Mouse (Mus musculus) WW6 (cell line): Measurements from ENCODE around the gene Ano4.

Experiments used
- DNase-seq: peaks from one replicate; pipeline ENCODE4 v3.0.0-alpha.2; 2013; ENCODE audit warnings: low read depth, low spot score

Ano4 gene

DNA sequence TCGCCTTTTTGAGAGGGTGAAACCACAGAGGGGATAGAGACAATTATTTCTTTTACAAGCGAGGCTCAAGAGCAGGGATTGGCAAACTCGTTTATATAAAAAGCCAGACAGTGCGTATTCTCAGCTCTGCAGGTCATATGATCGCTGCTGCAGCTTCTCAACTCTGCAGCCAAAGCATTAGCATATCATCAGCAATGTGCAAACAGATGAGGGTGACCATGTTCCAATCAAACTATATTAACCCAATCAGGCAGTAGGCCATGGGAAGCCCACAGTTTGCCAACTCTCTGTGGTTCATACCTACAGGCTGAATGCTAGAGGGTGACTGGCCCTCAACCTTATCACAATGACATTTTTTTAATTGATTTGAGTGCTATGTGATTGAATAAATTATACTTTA lies 64.2 kb downstream of the Ano4 start:
- no peak for DNase-seq

DNA sequence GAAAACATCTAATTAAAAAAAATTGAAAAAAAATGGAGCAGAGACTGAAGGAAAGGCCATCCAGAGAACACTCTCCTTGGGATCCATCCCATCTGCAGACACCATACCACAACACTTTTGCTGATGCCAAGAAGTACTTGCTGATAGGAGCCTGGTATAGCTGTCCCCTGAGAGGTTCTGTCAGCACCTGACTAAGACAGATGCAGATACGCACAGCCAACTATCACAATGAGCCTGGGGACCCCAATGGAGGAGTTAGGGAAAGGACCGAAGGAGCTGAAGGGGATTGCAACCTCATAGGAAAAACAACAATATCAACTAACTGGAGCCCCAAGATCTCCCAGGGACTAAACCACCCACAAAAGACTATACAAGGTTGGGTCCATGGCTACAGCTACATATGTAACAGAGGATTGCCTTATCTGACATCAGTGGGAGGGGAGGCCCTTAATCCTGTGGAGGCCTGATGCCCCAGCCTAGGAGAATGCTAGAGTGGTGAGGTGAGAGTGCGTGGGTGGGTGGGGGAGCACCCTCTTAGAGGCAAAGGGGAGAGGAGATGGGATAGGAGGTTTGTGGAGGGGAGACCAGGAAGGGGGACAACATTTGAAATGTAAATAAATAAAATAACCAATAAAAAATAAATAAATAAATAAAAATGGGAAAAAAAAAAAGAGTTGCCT lies 71.4 kb downstream of the Ano4 start:
- DNase-seq = no peak

DNA sequence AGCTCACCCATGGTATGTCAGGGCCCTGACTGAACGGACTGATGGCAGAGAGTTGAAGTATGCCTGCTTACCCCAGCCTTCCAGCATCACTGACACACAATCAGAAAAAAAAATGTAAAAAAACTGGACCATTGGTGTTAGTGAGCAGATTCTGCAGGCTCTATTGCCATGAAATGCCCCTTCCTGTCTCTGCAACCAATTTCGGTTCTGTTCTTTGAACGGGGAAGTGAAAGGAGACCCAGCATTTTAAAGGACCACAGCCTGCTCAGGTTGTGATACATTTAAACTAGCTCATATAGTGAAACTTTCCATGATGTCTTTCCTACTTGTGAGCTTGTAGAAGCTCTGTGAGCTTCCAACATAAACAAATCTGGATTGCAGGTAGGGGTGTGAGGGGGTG lies 77.2 kb downstream of the Ano4 start:
- no peak for DNase-seq

DNA sequence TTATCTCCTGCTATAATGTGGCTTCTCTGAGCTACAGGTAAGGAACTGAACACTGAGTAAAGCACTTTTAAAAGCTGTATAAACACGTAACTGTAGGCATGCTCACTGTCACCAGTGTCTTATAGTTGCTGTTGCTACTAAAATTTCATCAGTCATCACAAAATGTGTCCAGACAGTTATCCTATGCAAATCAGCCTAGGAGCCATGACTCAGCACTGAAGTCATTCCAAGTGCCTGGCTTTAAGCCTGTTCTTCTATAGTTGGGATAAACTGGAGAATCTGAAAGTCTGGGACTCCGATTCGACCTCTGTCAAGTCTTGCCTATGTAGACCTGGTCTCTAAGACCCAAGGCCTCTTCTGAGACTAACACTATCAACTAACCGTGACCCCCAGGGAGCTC lies 81.2 kb downstream of the Ano4 start:
- no peak for DNase-seq

DNA sequence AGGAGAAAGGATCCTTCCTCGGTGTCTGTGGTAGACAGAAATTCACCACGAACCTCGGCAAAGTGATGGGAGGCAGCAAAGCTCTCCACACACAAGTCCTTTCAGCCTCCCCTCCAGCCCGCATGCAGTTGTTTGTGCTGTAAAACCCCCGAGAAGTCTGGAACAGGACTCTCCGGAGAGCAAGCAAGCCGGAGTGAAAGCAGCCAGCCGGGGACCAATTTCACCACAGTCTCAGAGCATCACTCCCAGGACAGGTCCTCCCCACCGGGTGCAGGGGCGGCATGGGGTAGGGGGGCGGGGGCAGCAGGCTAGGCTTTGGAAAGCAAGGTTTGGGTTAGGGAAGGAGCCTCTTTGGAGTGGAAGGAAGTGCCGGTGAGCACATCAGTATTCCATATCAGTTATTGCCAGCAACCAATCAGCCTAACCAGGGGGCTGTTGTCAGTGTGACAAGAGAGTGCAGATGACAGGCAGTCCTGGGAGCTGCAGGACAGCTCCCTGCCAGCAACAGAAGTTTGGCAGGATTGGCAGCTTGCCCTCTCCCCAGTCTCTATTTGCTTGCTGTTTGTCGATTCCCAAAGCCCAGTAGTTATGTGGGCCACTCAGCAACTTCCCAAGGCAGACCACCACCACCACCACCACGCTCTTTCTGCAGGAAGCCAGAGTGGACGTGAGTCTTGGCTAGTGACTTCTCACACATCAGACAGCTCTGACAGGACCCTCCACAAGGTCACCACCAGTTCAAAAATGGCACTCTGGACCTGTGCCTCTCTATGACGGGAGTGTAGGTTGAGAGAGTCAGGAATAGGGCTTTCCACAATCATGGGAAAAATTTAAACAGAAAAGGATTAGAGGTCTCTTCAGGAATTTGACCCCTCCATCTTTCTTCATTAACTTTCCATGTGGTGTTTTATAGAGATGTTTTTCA lies 86.8 kb downstream of the Ano4 start:
- DNase-seq = no peak

DNA sequence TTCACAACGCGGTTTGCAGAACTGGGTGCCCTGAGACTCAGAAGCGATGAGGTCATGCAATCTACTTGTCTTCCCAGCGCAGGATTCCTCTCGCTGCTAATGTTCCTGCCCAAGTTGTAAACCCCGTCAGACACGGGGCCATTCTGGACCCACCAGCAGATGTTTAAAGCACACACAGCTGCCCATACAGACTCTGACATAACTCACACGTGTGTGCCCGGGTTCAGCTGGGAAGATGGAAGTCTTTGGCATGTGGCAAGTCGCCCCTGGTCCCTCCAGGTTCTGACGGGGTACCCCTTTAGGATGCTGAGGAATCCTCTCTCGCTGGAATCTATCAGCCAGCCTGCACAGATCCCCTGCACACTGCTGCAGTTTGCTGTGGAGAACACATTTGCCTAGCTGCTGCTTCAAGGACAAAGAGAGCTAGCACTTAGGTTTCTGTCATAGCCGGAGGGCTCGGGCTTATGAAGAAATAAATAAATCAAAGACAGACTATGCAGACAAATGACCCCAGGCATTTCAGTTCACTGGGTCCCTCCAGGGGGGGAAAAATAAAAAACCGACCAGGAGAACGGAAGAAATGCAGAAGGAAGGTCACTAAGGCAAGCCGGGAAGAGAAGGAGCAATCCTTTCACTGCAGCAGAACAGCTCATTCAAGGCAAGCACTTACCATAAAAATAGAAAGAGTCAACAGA lies 87.7 kb downstream of the Ano4 start:
- DNase-seq = no peak

DNA sequence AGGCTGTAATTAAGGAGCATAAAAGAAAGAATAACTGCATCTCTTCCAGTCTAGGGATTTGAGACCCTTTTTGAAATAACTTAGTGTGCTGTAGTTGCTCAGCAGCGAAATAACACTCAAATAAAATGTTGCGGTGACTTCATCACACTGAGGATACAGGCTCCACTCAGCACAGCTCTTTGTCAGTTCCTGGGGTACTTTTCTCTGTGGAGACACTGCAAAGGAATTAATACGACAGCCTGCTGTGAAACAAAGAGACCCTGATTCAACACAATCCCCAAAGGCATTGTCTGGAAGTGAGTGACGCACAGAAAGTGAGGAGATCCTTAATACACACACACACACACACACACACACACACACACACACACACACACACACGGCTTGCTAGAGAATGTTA lies 89.8 kb downstream of the Ano4 start:
- no peak for DNase-seq

DNA sequence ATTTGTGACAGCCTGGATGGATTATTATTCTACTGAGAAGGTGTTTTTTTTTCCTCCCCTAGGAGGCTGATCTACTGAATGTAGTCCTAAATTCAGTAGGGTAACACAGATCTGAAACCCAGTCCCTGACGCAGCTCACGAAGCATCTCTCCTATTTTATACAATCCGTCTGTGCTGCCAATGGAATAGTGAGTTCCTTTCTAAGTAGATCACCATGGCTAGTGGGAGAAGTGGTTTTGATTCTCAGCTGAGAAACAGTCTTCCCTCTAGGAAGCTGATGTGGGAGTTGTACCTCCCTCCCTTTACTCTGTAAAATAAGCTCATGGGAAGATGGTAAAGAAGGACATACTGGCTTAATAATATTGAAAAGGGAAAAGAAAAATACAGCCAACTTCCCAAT lies 90.8 kb downstream of the Ano4 start:
- DNase-seq = no peak

DNA sequence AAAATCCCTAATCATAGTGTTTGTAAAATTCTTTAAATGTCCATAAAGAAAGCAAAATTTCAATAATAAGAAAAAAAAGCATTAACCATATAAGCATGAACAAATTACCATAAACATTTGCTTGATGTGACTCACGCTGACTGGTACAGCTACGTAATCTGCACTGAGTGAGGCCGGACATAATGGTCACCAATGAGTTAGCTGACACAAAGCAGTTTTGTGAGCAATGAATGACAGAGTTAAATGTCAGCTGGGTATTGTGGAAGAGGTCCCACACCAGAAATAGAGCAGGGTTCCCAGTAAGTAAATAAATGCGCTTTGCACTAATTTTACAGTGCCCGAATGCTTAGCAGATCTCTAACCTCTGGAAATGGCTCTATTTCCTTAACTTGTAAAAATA lies 91.9 kb downstream of the Ano4 start:
- no peak for DNase-seq

DNA sequence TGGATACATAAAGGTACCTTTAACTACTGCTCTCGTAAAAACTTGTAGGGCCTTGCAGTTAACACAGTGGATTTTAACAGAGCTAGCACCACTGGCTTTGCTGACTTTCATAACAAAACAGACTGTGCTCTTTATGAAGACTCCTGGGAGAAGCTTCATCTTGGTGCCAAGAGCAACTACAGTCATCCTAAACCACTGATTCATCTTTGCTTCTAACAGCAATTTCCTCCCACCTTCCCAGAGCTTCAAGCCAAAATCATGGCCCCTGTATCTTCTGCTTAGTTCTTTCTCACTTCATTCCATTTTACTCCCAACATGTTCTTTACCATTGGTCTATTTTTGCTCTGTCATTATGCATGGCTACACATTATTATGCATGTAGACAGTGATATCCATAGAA lies 100.8 kb downstream of the Ano4 start:
- no peak for DNase-seq

DNA sequence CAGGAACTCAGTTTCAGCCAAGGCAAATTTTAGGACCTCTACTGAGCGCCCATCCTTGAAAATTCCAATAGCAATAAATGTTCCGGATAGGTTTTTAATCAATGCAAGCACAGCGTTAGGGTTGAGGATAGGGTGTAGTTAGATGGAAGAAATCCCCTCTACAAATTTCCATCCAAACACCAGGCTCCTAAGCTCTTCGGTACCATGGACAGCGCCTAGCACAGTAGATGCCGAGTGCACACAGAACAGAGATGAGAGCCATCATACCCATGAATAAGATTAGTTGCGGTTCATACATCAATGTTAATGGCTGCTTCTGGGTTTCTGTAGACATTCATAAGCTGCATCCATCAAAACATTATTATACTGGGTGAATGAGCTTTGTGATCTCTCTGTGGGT lies 120.0 kb downstream of the Ano4 start:
- DNase-seq = peak; percentile 13

DNA sequence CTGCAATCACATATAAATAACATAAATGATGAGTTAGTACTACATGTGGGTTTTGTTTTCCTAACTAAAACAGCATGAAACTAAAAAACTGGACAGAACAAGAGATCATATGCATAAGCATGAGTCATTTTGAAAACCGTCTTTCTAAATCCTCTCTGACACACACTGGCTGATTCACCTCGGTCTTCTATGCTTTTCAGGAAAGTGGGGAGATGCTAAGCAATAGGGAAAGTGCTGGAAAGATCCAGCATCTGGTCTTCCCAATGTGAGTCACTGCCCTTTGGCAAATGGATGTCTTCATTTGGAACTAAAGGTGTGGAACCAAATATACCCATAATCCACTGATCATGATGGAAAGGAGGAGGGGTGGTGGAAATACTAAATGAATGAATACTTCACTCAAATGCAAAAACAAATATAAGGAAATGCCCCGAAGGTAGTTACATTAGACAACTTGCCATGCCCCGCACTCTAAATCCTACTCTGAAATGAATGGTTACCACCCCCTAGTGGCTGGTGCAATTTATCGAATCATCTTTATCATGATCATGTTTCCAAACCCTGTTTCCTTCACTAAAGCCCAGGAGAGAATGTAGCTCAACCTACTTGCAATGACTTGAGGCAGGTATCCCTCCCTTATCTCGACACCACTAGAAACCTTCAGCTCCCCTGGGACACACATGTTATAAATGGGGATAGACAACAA lies 122.1 kb downstream of the Ano4 start:
- DNase-seq = no peak

DNA sequence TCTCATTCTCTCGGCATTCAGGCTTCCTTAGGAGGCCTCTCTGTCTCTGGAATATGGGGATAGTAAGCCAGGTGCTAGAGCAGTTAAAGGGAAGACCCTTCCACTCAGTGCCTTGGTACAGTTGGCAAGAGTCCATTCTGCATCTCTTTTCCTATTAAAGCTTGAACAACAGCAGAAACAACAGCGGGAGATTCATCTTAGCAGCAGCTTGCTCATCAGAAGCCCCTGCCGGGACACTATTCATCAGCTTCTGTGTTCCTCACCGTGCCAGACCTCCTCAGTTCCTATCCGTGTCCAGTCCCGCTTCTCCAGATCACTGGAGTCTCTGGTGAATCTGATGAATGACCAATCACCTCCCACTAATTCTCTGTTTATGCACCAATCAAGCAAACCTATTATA lies 128.5 kb downstream of the Ano4 start:
- DNase-seq = no peak

DNA sequence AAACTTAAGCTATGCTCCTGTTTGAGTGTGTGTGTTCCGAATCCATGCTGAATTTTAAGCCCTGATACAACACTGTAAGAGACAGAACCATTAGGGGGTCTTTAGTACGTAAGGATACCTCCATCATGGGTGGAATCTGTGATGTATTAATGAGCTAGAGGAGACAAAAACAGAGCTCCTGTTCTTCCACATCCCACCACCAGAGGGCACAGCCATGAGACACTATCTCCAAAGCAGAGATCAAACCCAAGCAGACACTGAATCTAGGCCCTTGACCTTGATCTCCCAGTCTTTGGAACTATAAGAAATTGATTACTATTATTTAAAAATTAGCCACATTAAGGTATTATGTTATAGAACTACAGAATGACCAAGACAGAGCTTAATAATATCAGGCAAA lies 138.7 kb downstream of the Ano4 start:
- no peak for DNase-seq

DNA sequence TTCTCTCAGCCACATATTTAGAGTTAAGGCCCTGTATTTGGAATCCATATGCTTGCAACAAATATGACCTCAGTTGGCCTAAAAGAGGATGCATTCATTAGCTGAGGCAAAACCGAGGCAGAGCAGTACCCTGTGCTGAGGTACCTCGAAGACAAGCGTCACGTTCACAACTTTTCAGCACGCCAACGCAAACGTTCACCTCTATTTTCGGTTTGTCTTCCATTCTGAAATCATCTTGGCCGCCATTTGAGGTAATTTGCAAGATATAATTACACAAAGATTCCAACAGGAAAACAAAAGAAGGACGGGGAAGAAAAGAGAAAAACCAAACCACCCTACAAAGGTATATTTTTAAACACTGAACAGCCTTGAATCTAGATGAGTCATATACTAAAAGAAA lies 148.1 kb downstream of the Ano4 start:
- DNase-seq = no peak

DNA sequence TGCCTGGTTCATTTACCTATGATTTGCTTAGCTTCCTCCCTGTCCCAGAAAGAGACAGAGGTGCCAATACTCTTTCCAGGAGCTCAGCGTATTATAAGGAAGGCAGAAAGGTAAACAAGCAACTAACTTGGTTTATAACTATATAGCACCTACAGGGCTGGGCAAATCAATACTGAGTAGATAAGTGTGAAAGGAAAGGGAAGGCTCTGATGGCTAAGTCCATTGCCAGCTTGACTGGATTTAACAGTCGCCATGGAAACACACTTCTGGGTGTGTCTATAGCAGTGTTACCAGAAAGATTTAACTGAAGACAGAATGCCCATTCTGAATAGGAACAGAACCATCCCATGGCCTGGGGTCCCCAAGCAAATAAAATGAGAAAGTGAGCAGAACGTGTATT lies 149.5 kb downstream of the Ano4 start:
- DNase-seq = no peak

DNA sequence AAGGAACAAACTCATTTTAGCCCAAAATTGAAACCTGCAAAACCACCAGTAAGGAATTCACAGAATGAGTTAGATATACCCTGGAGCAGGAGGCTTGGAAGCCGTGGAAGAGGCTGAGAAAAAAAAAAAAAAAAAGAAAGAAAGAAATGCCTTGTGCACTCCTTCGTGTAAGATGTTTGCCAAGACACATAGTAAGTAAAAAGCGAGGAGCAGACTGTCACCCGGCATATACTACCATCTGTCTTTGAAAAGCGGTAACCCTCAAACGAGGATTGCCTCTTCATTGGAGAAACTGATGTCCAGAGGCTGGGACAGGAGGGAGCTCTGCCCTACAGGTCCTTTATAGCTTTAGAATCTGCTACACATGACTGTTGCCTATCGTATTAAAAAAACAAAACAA lies 150.1 kb downstream of the Ano4 start:
- DNase-seq = no peak

DNA sequence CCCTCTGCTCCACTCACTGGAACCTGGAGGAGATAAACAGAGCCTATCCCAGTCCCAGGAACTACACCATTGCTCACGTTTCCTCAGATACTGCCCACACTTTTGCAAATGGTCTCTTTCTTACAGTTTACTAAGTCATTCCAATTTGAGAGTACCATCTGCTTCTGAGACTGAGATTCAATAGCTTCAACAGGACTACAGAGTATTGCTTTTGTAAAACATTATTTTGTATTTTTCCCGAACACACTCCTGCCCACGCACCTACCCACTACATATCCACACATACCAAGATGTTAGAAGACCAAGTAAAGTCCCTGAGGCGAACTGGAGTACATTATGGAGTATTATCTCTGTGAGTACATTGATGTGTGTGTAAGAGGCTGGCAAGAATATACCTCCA lies 166.6 kb downstream of the Ano4 start:
- no peak for DNase-seq

DNA sequence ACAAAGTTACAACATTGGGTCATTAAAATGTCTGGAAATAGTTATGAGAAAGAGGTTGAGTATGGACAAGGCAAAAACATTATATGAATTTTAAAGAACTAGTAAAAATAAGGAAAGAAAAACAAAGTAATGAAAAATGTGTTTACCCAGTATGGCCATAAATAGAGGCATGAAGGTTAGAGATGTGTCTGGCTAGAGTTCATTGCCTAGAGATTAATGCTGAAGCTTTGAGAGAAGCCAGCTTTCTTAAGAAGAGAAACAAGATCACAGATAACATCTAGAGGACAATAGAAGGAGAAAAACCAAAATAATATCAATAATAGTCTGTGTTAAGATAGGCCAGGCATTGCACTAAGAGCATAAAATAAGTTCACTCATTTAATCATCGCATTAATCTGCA lies 180.0 kb downstream of the Ano4 start:
- no peak for DNase-seq

DNA sequence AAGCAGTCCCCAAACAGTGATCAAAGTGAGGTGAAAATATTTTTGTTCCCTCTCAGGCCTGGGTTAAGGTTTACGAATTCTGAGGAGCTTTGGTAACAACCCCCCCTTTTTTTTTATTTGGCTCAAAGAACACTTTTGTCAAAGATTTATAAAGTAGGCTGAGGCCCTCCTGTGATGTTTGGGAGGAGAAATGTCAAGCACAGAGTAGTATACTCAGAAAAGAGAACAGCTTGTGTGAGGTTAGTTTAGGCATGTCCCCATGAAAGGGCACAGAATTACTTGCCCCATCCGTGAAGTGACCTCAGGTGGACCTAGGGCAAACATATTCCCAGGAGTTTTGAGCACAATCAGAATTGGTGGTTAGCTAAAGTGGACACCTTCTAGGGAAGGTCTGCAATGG lies 189.1 kb downstream of the Ano4 start:
- no peak for DNase-seq

DNA sequence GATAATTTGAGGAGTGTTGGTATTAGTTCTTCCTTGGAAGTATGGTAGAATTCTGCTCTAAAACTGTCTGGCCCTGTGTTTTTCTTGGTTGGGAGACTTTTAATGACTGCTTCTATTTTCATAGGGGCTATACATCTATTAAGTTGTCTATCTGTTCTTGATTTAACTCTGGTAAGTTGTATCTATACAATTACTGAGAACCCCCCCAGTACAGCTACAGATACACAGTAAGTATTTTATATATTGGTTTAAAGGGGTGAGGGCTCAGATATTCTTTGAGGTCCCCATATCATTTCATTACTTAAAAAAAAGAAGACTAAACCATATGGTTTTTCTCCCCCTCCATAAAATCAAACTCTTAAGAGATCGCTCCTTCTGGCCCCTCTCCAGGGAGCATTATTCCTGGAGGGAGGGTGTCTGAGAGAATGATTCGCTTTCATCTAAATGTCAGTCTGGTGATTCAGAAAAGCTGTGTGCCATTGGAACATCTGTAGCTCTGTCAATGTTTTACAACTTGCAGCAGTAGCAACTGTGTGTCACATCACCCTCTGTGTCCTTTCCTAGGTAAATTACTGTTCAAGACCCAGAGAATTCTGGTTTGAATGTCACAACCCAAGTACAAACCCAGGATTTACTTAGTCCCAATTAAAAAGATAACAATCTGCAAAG lies 189.6 kb downstream of the Ano4 start:
- no peak for DNase-seq

DNA sequence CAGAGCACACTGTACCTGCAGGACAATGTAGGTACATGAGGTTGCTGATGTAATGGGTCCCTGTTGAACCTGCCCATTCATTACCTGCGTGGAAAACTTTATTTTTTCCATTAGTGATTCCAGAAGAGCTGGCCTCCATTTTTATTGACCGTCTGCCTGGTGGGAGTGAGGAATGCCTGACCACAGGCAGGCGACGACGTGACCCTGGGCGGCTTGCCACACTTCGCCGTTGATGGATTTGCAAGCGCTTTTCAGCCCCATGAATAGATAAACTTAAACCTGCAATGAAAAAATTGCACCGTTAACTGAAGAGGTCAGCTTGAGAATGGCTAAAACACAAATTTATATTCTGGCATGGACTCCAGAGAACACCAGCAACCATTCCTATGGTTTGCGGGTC lies 195.4 kb downstream of the Ano4 start:
- no peak for DNase-seq
